Comparison of ENCODE assay signal across 20 mouse cellular contexts in genomic region chr10:121425079-121425478, GRCm38 (mm10). TPM values are rescaled to one million over a fixed set of nuclear protein-coding genes. Genes with fewer than 3 reads are reported as not detected.
DNase-seq lines count a peak whose midpoint lies in the region; ATAC-seq lines count a peak whose summit lies in the region.
"Had no signal": no experiment of that assay in that cellular context is flagged by ENCODE, and none has a peak within 500 bp of the region (broad histone marks: within the 10 kb centered on the region; RNA-seq: fewer than 3 reads in every experiment).

No protein-coding gene starts in this region.

- H3K4me3 ChIP-seq in heart, embryonic 10.5 days: no peak overlapping the region
- H3K4me3 ChIP-seq in intestine, embryonic 15.5 days (replicated peaks): no peak overlapping the region
- H3K4me3 ChIP-seq: forebrain, embryonic 15.5 days; hindbrain, embryonic 15.5 days; neural tube, embryonic 12.5 days had no signal

- no peaks in the 10 kb centered on the region for H3K36me3 ChIP-seq in heart, embryonic 10.5 days
- H3K36me3 ChIP-seq in intestine, embryonic 15.5 days: no peaks in the 10 kb centered on the region
- H3K36me3 ChIP-seq: forebrain, embryonic 15.5 days; hindbrain, embryonic 15.5 days; neural tube, embryonic 12.5 days had no signal

- no peak overlapping the region for H3K9ac ChIP-seq in intestine, embryonic 15.5 days
- H3K9ac ChIP-seq: forebrain, embryonic 15.5 days; hindbrain, embryonic 15.5 days; liver, postnatal 0 days; neural tube, embryonic 12.5 days had no signal

- peaks cover 89% of the 10 kb centered on the region for H3K4me1 ChIP-seq in heart, embryonic 10.5 days
- H3K4me1 ChIP-seq in intestine, embryonic 15.5 days (replicated peaks): peaks cover 66% of the 10 kb centered on the region

- H3K27me3 ChIP-seq in heart, embryonic 10.5 days (ENCODE audit: insufficient read depth, poor library complexity, severe bottlenecking): no peaks in the 10 kb centered on the region
- no peaks in the 10 kb centered on the region for H3K27me3 ChIP-seq in intestine, embryonic 15.5 days (replicated peaks)
- H3K27me3 ChIP-seq: forebrain, embryonic 15.5 days; hindbrain, embryonic 15.5 days; neural tube, embryonic 12.5 days had no signal

- intact Hi-C loops in heart, postnatal 10 days (cut with DNase I): no loop called here

- WGBS in heart, embryonic 10.5 days: 71% methylated on average over 5 of the region's 5 CpGs
- 88% methylated on average over 5 of the region's 5 CpGs for WGBS in intestine, embryonic 15.5 days

- no peak overlapping the region for H3K4me2 ChIP-seq in intestine, embryonic 15.5 days (replicated peaks)
- H3K4me2 ChIP-seq: forebrain, embryonic 15.5 days; hindbrain, embryonic 15.5 days; midbrain, embryonic 11.5 days; neural tube, embryonic 12.5 days had no signal

- no peak for DNase-seq in heart, embryonic 10.5 days (ENCODE audit: low spot score)
- DNase-seq in heart, postnatal 10 days: no peak
- peak; percentile 40 for DNase-seq in A20 (ENCODE audit: low read depth, low spot score)
- DNase-seq in thymus, adult 18-20 months: peak; percentile 54 to 55
- no peak for DNase-seq in ovary, postnatal 10 days (ENCODE audit: low spot score)
- no peak for DNase-seq in ovary, adult 18-20 months (ENCODE audit: low spot score)
- no peak for DNase-seq in adrenal gland, adult 18-20 months (ENCODE audit: low spot score in 2 of 2)
- DNase-seq: cerebellum, postnatal 14 days; embryo, embryonic 11 days; kidney, adult 18-20 months; kidney, postnatal 25 days; liver; liver, postnatal 0 days; right cerebral cortex, postnatal 14 days had no signal

- H3K27ac ChIP-seq in heart, embryonic 10.5 days: peak overlapping the region; percentile 69
- H3K27ac ChIP-seq in intestine, embryonic 15.5 days: peak overlapping the region; percentile 67
- H3K27ac ChIP-seq: forebrain, embryonic 15.5 days; hindbrain, embryonic 15.5 days; neural tube, embryonic 12.5 days had no signal

- no peaks in the 10 kb centered on the region for H3K9me3 ChIP-seq in heart, embryonic 10.5 days
- H3K9me3 ChIP-seq in intestine, embryonic 15.5 days: no peaks in the 10 kb centered on the region
- H3K9me3 ChIP-seq: forebrain, embryonic 15.5 days; hindbrain, embryonic 15.5 days; neural tube, embryonic 12.5 days had no signal

- ATAC-seq in intestine, embryonic 15.5 days: no peak
- ATAC-seq: activated CD4-positive, CD25-positive, alpha-beta regulatory T cell, adult 4 months; forebrain, embryonic 15.5 days; liver, postnatal 0 days had no signal

RNA-seq across cellular contexts. Expression of gene Rassf3, which starts 51.1 kb away (rescaled TPM):
- polyA plus RNA-seq in heart, embryonic 10.5 days (2016; fragmentation: Nextera tagmentation; extraction: Ambion mirVana): 19.6 and 21.1 TPM in 2 replicates
- 100 to 1,000 TPM in 1 of 2 experiments, 10 to 100 TPM in 1; 98.8 to 116 TPM for total RNA-seq in heart, postnatal 10 days (2021)
- 23.5 and 26.0 TPM in 2 replicates for polyA plus RNA-seq in intestine, embryonic 15.5 days (2015; fragmentation: Nextera tagmentation; extraction: Ambion mirVana)
- 10 to 100 TPM; 39.2 to 44.8 TPM for total RNA-seq in adrenal gland, adult 18-20 months (2021)

Comparison
In these comparisons a context has a peak if more than half of its experiments do, and no peak if none do; other contexts are left out.
1. DNase-seq: peak in A20 (single experiment) and thymus, adult 18-20 months (2 of 2); none in heart, embryonic 10.5 days (single experiment), heart, postnatal 10 days (0 of 2), ovary, postnatal 10 days (single experiment), ovary, adult 18-20 months (single experiment) and adrenal gland, adult 18-20 months (0 of 2).